Mouse (Mus musculus): ENCODE measurements around the gene Olfr74.
"Not testable (repeated sequence)": the region's sequence is repeated elsewhere in the genome, so short reads cannot be mapped to it uniquely, and the experiment has no call there.

Olfr74 gene

DNA sequence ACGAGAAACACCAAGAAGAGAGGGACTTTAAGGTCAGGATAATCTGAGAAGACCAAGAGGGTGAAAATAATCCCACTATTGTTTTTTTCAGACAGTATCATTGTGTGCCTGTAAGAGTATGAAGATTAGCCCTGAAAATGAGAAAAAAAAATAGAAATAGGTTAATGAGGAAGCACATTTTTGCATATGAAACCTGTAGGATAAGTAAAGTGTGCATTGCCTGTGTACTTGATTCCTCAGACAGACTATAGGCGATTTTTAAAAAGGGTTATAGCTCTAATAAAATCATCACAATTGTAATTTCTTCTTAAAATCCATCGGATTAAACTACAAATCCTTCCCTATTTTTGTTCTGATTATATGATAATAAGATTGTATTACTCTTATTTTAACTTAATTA is at the start of gene Olfr74:
TSS of gene Olfr74 (minus strand) at position 101 of the 400 bp plus-strand sequence.
- no peak for DNase-seq (ENCODE audit: extremely low spot score, low spot score)

DNA sequence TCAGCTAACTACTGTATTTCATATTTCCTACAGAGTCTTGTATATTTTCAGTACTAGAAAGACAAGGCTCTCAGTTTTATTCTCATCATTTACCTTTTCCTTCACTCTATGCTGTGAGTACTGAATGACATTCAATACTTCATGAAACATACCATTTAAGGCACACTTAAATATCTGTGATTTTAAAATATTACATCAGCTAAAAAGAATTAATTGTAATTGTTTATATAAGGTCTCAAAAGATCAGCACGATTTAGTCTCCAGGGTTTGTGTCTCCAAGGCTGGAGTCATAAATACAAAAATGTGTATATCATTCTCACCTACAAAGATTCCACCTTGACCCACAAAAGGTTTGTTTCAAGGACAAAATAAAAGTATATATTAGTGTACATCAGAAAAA is 48.0 kb upstream of the Olfr74 start, which contains the start of gene Olfr1161:
TSS of gene Olfr1161 (plus strand) at position 301 of the 400 bp plus-strand sequence.
- not testable (repeated sequence) for DNase-seq (ENCODE audit: extremely low spot score, low spot score)

DNA sequence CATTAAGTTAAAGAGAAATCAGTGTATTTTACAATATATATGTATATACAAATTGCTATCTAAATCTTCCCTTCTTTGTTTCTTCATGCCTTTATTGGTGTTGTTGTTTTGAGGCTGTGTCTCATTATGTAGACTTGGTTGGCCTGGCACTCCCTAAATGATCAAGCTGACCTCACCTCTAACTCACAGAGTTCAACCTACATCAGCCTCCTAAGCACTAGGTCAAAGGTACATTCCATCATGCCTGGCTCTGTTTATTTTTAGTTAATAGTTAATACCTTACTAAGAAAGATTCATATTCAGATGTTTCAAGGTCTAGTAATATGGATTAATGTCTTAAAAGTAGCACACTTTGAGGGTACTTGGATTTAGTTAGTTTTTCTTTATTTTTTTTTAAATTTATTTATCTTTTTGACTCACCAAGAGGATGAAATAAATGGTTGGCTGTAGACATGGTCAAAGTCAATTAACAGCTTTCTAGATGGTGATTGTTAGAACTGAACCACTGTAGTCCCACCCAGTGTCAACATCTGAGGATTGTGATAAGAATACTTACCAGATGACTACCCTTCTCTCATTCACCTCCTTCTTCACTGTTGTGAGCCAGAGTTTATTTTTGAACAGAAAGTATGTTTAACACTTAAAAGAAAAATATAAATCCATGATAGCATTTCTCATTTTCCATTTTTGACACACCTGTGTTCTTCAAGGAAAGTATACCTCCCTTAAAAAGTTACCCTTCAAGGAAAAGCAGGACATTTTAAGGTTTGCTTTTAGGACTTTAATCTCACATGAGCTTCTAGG is 33.3 kb upstream of the Olfr74 start, which contains the start of gene Olfr1160:
TSS of gene Olfr1160 (minus strand) at position 754 of the 804 bp plus-strand sequence.
- DNase-seq (ENCODE audit: extremely low spot score, low spot score), result no peak

DNA sequence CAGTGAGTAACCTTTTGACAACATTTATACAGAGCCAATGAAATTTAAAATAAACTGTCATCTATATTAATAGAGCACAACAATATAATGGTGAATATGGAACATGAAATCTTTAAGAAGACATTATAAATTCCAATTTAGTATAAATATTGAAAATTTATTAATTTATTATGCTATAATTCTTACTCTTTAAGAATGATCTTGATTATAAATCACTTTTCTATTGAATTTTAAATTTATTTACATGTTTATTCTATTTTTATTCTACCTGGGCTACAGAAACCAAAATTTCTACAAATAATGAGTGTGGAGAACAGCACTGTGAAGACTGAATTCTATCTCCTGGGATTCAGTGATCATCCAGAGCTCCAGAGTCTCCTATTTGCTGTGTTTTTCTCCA is 15.3 kb upstream of the Olfr74 start, which contains the start of gene Olfr1158:
TSS of gene Olfr1158 (plus strand) at position 301 of the 400 bp plus-strand sequence.
- no peak for DNase-seq (ENCODE audit: extremely low spot score, low spot score)

DNA sequence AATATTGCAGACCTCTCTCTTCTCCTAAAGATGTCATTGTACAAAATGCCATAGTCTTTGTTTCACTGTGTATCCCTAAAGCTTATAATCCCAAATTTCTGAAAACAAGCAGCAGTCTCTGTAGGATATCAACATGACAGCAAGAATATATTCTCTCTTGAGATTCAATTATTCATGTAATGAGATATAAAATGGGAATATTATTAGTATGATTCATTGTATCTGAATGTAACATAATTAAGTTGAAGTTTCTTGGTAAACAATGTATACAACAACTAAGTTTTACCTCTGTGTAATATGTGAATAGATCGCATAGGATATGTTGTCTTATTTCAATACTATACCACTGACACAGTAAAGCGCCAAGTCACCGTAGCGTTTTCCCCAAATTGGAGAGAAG is 6.3 kb downstream of the Olfr74 start, which contains the start of gene Olfr1157:
TSS of gene Olfr1157 (minus strand) at position 101 of the 400 bp plus-strand sequence.
- DNase-seq (ENCODE audit: extremely low spot score, low spot score), result no peak

DNA sequence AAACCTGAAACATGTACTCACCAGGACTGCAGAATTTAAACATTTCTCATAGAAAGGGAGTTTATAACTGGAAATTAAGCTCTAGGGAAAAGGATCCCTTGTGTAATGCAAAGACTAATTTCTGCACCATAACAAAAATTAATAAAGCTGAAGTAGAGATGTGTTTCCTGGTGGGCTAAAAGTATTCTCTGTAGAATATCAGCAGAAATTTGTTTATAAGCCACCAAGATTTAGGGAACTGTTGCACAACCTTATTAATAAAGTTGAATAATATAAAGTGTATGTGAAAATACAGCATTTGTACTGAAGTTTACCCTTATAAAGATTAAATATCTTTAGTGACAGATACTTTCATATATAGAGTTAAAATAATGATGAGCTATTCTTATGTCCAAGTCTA is 21.5 kb downstream of the Olfr74 start, which contains the start of gene Olfr1156:
TSS of gene Olfr1156 (minus strand) at position 101 of the 400 bp plus-strand sequence.
- no peak for DNase-seq (ENCODE audit: extremely low spot score, low spot score)

DNA sequence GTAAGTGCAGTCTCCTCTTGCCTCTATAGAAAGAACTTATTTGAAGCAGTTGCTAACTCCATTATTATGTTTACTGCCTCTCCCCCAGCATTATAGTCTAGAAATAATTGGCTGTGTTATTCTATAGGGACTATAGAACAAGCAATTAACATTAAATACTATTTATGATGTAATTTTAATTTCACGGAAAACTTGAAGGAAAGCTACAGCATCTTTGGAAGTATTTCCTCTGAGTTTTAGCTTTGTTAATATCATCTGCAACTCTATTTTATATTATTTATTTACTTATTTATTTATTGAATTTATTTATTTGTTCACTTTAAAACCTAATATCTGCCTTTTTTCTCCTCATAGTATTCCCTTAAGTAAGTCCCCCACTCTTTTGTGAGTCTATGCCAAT is 29.4 kb downstream of the Olfr74 start, which contains the start of gene Olfr1155:
TSS of gene Olfr1155 (minus strand) at position 101 of the 400 bp plus-strand sequence.
- no peak for DNase-seq (ENCODE audit: extremely low spot score, low spot score)
